Mouse (Mus musculus) embryonic facial prominence, embryonic 14.5 days (tissue): ENCODE data around the gene Cdon. TPM values are rescaled to one million over a fixed set of nuclear protein-coding genes. Genes with fewer than 3 reads are reported as not detected.

Experiments
- ATAC-seq: fragments of 200-750 bp; cut with Nextera tagmentation; 2 replicates; pipeline ENCODE4 v1.8.0; 2017; ENCODE audit warnings: low read depth, moderate number of reproducible peaks, moderate TSS enrichment
- DNase-seq: peaks from one replicate; pipeline ENCODE4 v3.0.0-alpha.2; 2015; ENCODE audit warnings: low spot score
- H3K27ac ChIP-seq: fragments of 300-500 bp; sonication (generic); replicated peaks from 2 replicates; pipeline ENCODE4 v1.5.1; 2014; ENCODE audit warnings: low read depth, mild to moderate bottlenecking, low read length, moderate library complexity
- H3K27me3 ChIP-seq: fragments of 300-500 bp; sonication (generic); replicated peaks from 2 replicates; pipeline ENCODE4 v1.6.1; 2014; ENCODE audit warnings: low read length; ENCODE audit not compliant: control insufficient read depth, insufficient read depth
- H3K36me3 ChIP-seq: fragments of 300-500 bp; sonication (generic); 2 replicates; pipeline ENCODE4 v1.6.1; 2014; ENCODE audit warnings: low read length, mixed read lengths; ENCODE audit not compliant: control insufficient read depth, insufficient read depth
- H3K4me1 ChIP-seq: fragments of 300-500 bp; sonication (generic); 2 replicates; pipeline ENCODE4 v1.6.1; 2014; ENCODE audit warnings: antibody characterized with exemption, low read length; ENCODE audit not compliant: control insufficient read depth, insufficient read depth
- H3K4me2 ChIP-seq: fragments of 300-500 bp; sonication (generic); 2 replicates; pipeline ENCODE4 v1.6.1; 2014; ENCODE audit warnings: low read depth, mild to moderate bottlenecking, low read length, moderate library complexity, mixed read lengths
- H3K4me3 ChIP-seq: fragments of 300-500 bp; sonication (generic); 2 replicates; pipeline ENCODE4 v1.5.1; 2014; ENCODE audit warnings: low read depth, mild to moderate bottlenecking, low read length
- H3K9ac ChIP-seq: fragments of 300-500 bp; sonication (generic); 2 replicates; pipeline ENCODE4 v1.6.1; 2014; ENCODE audit warnings: low read depth, mild to moderate bottlenecking, low read length, moderate library complexity, mixed read lengths
- H3K9me3 ChIP-seq: fragments of 300-500 bp; sonication (generic); 2 replicates; pipeline ENCODE4 v1.6.1; 2016; ENCODE audit warnings: low read length; ENCODE audit not compliant: control insufficient read depth
- WGBS: fragments of 180-500 bp; shearing (Covaris S2); extraction: QIAGEN DNeasy Blood & Tissue Kit; methylation state at CpG from one replicate; pipeline ENCODE4 v1.1.7; 2014; 5-methylcytosine and 5-hydroxymethylcytosine counted together
- polyA plus RNA-seq: library from polyadenylated mRNA; unstranded; fragments of >200 nt; fragmentation: Nextera tagmentation; extraction: Ambion mirVana; gene quantifications from 2 replicates; pipeline ENCODE4 v1.2.1, GENCODE M21; 2014

Gene Cdon
- polyA plus RNA-seq, 1 experiment from 2014 or later: 15.8 TPM

DNA sequence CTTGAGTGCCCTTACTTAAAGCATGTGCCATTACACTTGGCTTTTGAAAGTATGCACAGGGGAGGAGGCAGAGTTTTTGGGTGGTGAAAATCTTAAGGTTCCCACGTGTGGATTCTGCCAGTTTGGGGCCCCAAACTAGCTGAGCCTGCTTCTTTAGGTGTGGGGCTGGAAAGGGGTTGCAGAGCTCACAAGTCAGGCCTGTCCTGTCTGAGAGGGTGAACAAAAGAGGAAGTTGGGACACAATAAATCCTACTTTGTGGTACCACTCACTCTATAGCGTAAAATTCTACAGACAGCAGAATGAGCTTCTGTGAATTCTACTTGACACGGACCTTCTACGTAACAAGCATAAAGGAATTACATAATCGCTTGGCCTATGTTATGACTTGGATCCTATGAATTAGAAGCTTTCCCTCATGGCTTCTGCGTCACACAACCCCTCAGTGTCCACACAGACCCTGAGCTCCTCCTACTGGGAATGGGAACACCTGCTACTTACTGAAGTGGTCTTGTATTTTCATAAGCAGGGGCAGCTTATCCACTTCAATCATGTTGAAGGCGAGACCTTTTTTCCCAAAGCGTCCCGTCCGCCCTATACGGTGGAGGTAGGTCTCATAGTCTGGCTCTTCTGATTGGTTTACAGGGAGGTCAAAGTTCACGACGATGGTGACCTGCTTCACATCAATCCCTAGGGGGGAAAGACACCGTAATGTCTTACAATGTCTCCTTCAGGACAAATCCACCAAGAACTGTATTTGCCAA is 122.4 kb downstream of the Cdon start:
- Histone ChIP-seq H3K9me3 (no peaks in the 10 kb centered on the region), H3K4me3 (no peak overlapping the region), H3K27ac (no peak overlapping the region), H3K36me3 (no peaks in the 10 kb centered on the region), H3K4me1 (no peaks in the 10 kb centered on the region), H3K4me2 (no peak overlapping the region), H3K9ac (no peak overlapping the region), H3K27me3 (no peaks in the 10 kb centered on the region)
- ATAC-seq: no peak
- WGBS: 79% methylated on average over 14 of the region's 14 CpGs
- no peak for DNase-seq

DNA sequence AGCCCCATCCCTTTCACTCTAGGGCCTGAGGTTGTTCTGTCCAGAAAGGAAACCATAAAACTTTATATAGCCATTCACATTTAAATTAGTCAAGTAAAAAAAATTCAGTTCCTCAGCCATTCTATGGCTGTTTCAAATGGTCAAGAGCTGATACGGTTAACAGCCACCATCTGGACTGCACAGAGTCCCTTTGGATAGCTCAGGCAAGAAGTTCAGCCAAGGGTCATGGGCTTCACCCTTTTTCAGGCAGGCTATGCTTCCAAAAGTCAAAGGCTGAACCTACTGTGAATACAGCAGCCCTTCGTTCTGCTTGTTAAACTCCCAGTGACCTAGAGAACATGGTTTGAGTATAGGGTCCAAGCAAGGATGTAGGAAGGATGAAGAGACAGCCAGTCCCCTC is 123.7 kb downstream of the Cdon start:
- no peaks in the 10 kb centered on the region for H3K36me3 ChIP-seq
- H3K27me3 ChIP-seq: no peaks in the 10 kb centered on the region
- H3K4me1 ChIP-seq: no peaks in the 10 kb centered on the region
- no peak overlapping the region for H3K27ac ChIP-seq
- no peak for DNase-seq
- H3K4me3 ChIP-seq: no peak overlapping the region
- H3K9ac ChIP-seq: no peak overlapping the region
- no peaks in the 10 kb centered on the region for H3K9me3 ChIP-seq
- no peak overlapping the region for H3K4me2 ChIP-seq
- no peak for ATAC-seq
- WGBS: 54% methylated on average over 2 of the region's 2 CpGs

- WGBS: 72% methylated on average over 12 of the region's 12 CpGs
- Histone ChIP-seq H3K4me2 (no peak overlapping the region), H3K4me3 (no peak overlapping the region), H3K36me3 (no peaks in the 10 kb centered on the region), H3K9ac (no peak overlapping the region), H3K9me3 (no peaks in the 10 kb centered on the region), H3K27ac (no peak overlapping the region), H3K4me1 (no peaks in the 10 kb centered on the region), H3K27me3 (no peaks in the 10 kb centered on the region)
- ATAC-seq (no peak), DNase-seq (no peak)
These were observed 124.8 kb downstream of the Cdon start for GRCm38 (mm10) chr9:35545704-35546103.

DNA sequence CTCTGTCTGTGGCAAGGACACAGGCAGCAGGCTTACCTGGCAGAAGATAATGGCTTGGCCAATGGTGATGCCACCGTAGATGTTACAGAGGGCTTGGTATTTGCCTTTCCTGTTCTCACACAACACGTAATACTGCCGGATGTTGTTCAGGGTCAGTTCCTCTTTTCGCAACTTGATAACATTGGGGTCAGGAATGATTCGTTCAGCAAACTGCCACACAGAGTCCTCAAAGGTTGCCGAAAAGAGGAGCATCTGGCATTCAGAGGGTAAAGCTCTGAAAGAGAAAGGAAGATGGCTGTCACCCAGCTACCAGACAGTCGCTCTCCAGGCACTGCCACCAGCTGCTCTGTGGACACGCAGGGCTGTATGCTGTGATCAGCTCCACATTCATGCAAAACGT is 125.8 kb downstream of the Cdon start:
- Histone ChIP-seq H3K4me1 (no peaks in the 10 kb centered on the region), H3K36me3 (no peaks in the 10 kb centered on the region), H3K4me2 (no peak overlapping the region), H3K4me3 (no peak overlapping the region), H3K9ac (no peak overlapping the region), H3K27me3 (no peaks in the 10 kb centered on the region), H3K9me3 (no peaks in the 10 kb centered on the region), H3K27ac (no peak overlapping the region)
- DNase-seq: no peak
- WGBS: 80% methylated on average over 9 of the region's 9 CpGs
- no peak for ATAC-seq

- DNase-seq (no peak), ATAC-seq (no peak)
These were observed 127.5 kb downstream of the Cdon start for GRCm38 (mm10) chr9:35548455-35548854.

GRCm38 (mm10) chr9:35556494-35557102 is 135.7 kb downstream of the Cdon start:
- H3K27me3 ChIP-seq: no peaks in the 10 kb centered on the region
- H3K9ac ChIP-seq: no peak overlapping the region
- no peak overlapping the region for H3K4me2 ChIP-seq
- ATAC-seq: no peak
- no peaks in the 10 kb centered on the region for H3K9me3 ChIP-seq
- H3K27ac ChIP-seq: no peak overlapping the region
- H3K4me3 ChIP-seq: no peak overlapping the region
- no peak for DNase-seq
- 68% methylated on average over 12 of the region's 12 CpGs for WGBS
- H3K4me1 ChIP-seq: peaks cover 8% of the 10 kb centered on the region
- peaks cover 9% of the 10 kb centered on the region for H3K36me3 ChIP-seq

More at GRCm38 (mm10) chr9:35548455-35548854, 127.5 kb downstream of the Cdon start:
- H3K9ac ChIP-seq: no peak overlapping the region
- H3K4me1 ChIP-seq: no peaks in the 10 kb centered on the region
- no peak overlapping the region for H3K4me2 ChIP-seq
- 84% methylated on average over 9 of the region's 9 CpGs for WGBS
- H3K9me3 ChIP-seq: no peaks in the 10 kb centered on the region
- no peak overlapping the region for H3K4me3 ChIP-seq
- no peaks in the 10 kb centered on the region for H3K27me3 ChIP-seq
- H3K36me3 ChIP-seq: no peaks in the 10 kb centered on the region
- no peak overlapping the region for H3K27ac ChIP-seq

Other genes with a start within 250 kb of the Cdon start
- gene Dcps, start 245.1 kb upstream of the Cdon start, polyA plus RNA-seq: 59.3 and 68.7 TPM in 2 replicates
- gene Srpr, start 221.0 kb upstream of the Cdon start, polyA plus RNA-seq: 161 and 167 TPM in 2 replicates
- 10.0 and 10.8 TPM in 2 replicates for gene Tirap, start 220.8 kb upstream of the Cdon start, polyA plus RNA-seq
- gene Foxred1, start 210.1 kb upstream of the Cdon start, polyA plus RNA-seq: 27.2 and 30.0 TPM in 2 replicates
- gene Fam118b, start 153.3 kb upstream of the Cdon start, polyA plus RNA-seq: 37.3 and 39.7 TPM in 2 replicates
- gene Rpusd4, start 153.3 kb upstream of the Cdon start, polyA plus RNA-seq: 23.4 and 26.8 TPM in 2 replicates
- not detected in 2 replicates for gene Gm1113, start 97.1 kb downstream of the Cdon start, polyA plus RNA-seq
- gene Ddx25, start 137.4 kb downstream of the Cdon start, polyA plus RNA-seq: 3.7 and 4.9 TPM in 2 replicates
- gene Pus3, start 137.5 kb downstream of the Cdon start, polyA plus RNA-seq: 18.0 and 20.2 TPM in 2 replicates
- 0.24 and 0.61 TPM in 2 replicates for gene Pate2, start 149.2 kb downstream of the Cdon start, polyA plus RNA-seq
- gene Hyls1, start 149.3 kb downstream of the Cdon start, polyA plus RNA-seq: 17.4 and 18.4 TPM in 2 replicates
- gene Pate4, start 190.8 kb downstream of the Cdon start, polyA plus RNA-seq: not detected in 2 replicates
- 0.16 TPM in 1 of 2 replicates, not detected in the other for gene Pate3, start 227.1 kb downstream of the Cdon start, polyA plus RNA-seq